Mouse (Mus musculus) heart, adult 9 months (tissue): Measurements from ENCODE around the gene Grik4.

Experiments used
- DNase-seq, 2 experiments: peaks; one replicate each; pipeline ENCODE4 v3.0.0; 2022; ENCODE audit warnings: low spot score in 2 of 2

The Grik4 gene

GRCm38 (mm10) chr9:42745982-42746381 lies 198.3 kb downstream of the Grik4 start:
- no peak for DNase-seq

- no peak for DNase-seq
Observed at GRCm38 (mm10) chr9:42742385-42742784, 201.9 kb downstream of the Grik4 start.

GRCm38 (mm10) chr9:42736697-42737335 lies 207.5 kb downstream of the Grik4 start:
- DNase-seq = peak; percentile 8

- DNase-seq = no peak
Observed at GRCm38 (mm10) chr9:42735086-42735485, 209.2 kb downstream of the Grik4 start.

- no peak for DNase-seq
Observed at GRCm38 (mm10) chr9:42732731-42733318, 211.5 kb downstream of the Grik4 start.

GRCm38 (mm10) chr9:42728472-42728871 lies 215.8 kb downstream of the Grik4 start:
- DNase-seq = no peak

- no peak for DNase-seq
Observed at GRCm38 (mm10) chr9:42727661-42728060, 216.6 kb downstream of the Grik4 start.

GRCm38 (mm10) chr9:42727186-42727585 lies 217.1 kb downstream of the Grik4 start:
- no peak for DNase-seq

- no peak for DNase-seq
Observed at GRCm38 (mm10) chr9:42724099-42724498, 220.2 kb downstream of the Grik4 start.

GRCm38 (mm10) chr9:42722501-42722900 lies 221.8 kb downstream of the Grik4 start:
- no peak for DNase-seq

- no peak for DNase-seq
Observed at GRCm38 (mm10) chr9:42721718-42722117, 222.6 kb downstream of the Grik4 start.

GRCm38 (mm10) chr9:42721146-42721545 lies 223.1 kb downstream of the Grik4 start:
- no peak for DNase-seq

GRCm38 (mm10) chr9:42713912-42714311 lies 230.4 kb downstream of the Grik4 start:
- no peak for DNase-seq

GRCm38 (mm10) chr9:42705848-42706247 lies 238.4 kb downstream of the Grik4 start:
- DNase-seq = no peak

- no peak for DNase-seq
Observed at GRCm38 (mm10) chr9:42703191-42703854, 241.0 kb downstream of the Grik4 start.

- DNase-seq = peak in 1 of 2 experiments; percentile 4
Observed at GRCm38 (mm10) chr9:42702231-42703132, 241.8 kb downstream of the Grik4 start.

GRCm38 (mm10) chr9:42701729-42702128 lies 242.6 kb downstream of the Grik4 start:
- no peak for DNase-seq

- no peak for DNase-seq
Observed at GRCm38 (mm10) chr9:42693024-42693423, 251.3 kb downstream of the Grik4 start.

GRCm38 (mm10) chr9:42688143-42688542 lies 256.1 kb downstream of the Grik4 start:
- DNase-seq = peak; percentile 7 to 8

- no peak for DNase-seq
Observed at GRCm38 (mm10) chr9:42686104-42686503, 258.2 kb downstream of the Grik4 start.

GRCm38 (mm10) chr9:42674017-42674412 lies 270.3 kb downstream of the Grik4 start:
- DNase-seq = no peak

- DNase-seq = no peak
Observed at GRCm38 (mm10) chr9:42673385-42674016, 270.8 kb downstream of the Grik4 start.
